Mouse (Mus musculus) cerebellum, adult 8-10 months (tissue): Measurements from ENCODE around the gene Tgfb2.

Experiments
- DNase-seq: peaks from one replicate; pipeline ENCODE4 v3.0.0; 2022

Gene Tgfb2

DNA sequence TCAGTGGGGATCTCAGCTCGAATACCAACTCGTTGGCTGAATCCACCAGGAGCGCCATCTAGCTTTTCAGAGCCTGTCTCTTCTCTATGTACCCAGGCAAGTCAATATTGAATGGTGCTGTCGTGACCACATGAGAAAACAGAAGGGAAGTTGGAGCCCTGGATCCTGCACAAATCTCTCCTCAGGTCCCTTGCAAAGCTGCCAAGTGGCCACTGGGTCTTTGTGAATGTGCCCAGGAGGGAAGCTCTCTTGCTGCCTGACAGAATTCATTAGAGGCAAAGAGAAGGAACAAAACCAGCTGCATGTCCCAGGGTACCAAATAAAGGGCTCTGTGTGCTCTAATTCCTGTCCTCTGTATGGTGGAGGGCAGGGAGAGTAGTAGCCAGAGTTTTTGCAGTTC lies 50.7 kb downstream of the Tgfb2 start:
- DNase-seq: peak; percentile 3

DNA sequence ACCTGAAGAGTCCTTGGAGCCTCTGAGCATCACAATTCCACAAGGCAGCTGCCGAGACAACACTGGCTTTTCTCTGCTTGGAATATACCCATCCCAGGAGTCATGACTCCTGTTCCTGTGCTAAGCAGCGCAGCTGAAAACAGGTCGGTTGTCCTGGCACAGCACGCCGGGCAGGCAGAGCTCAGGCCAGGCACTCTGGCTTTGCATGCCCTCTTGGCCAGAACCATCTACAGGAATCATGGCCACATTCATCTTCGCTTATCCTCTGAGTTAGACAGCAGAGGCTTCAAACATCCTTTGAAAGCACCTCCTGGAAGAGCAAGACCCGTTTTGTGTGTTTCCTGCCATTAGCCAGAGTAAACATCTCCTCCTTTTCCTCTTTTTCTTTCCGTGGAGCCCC lies 53.6 kb downstream of the Tgfb2 start:
- DNase-seq: no peak

DNA sequence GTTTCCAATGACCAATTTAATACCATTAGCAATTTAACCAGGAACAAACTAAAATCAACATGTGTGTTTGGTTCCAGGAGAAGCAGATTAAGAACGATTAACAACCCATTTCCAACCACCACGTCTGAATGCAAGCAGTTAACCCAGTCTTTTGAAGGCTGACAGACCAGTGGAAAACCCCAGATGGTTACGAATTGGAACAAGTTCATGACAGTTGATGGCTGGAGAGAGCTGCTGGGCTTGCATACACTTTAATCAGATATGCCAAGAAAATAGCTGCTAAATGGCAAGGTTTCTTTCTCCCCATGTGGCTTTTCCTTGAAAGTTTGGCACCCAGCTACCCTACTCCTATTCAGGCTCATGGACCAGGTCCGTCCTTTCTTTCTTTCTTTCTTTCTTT lies 55.8 kb downstream of the Tgfb2 start:
- DNase-seq: no peak

DNA sequence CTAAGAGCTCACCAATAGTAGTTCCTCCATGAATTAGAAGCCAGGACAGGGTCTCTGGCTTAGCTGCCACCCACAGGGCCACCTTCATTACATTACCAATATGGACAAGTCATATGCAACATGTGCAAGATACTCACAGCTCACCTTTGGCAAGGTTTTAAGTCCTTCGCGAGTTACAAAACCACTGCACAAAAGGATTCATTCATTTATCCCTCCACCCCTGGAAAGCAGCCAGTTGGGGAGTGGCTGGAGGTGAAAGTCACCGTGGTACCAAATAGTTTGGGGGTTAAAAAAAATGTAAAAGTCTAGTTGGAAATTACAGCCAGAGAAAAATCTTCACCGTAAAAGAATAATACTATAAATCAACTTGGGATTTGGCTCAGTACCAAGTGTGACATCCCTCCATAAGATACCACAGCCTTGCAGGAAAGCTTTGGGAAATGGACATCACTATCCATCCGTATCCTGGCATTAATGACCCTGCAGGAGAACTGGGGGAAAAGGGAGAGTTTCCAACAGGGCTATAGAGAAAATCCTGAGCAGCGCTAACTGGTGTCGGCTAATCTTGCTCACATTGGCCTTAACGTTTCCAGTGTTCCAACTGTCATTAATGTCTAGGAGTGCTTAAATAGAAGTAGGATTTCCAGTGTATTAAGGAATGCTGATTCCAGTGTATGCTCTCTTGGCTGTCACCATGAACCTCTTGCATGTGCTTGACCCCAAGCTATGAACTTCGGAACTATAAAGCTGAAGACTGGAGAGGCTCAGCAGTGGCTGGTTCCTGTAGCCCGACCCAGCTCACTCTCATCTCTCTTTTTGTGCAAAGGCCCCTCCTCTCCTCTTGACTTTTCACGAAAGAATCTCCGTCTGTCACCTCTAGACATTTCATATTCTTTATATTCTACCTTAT lies 68.2 kb downstream of the Tgfb2 start:
- DNase-seq: no peak

DNA sequence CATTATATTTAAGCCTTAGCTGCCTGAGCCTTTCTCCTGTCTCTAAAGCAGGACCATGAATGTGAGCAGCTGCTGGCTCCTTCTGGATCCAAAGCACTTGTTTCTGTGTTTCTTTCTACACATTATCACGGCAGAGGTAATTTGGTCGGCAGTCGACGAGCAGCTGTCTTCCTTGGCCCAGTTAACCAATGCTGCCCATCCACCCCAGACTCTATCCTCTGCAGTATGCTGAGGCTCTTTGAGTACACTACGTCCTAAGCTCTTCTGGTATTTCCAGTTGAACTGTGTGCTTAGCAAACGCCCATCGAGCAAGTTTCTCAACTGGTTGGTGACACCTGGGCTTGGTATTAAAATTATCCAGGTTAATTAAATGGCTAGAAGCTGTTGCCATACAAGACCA lies 70.7 kb downstream of the Tgfb2 start:
- no peak for DNase-seq

DNA sequence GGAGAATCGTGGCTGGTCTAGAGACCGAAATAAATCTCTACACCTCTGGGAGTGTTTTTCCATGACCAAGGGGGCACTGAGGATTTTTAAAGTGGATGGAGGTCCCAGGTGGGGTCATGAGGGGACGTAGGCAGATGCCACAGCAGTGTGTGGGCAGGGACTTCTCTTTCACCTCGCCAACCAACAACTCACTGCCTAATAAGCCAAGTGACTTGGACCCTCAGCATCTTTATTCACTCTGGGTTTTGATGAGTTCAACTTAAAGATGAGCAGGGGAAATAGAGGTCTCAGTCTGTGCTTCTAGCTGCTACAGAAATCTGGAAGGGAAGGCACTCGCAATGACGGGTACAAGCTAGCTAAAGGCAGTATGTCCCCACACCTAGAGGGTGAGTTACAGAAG lies 74.3 kb downstream of the Tgfb2 start:
- no peak for DNase-seq

DNA sequence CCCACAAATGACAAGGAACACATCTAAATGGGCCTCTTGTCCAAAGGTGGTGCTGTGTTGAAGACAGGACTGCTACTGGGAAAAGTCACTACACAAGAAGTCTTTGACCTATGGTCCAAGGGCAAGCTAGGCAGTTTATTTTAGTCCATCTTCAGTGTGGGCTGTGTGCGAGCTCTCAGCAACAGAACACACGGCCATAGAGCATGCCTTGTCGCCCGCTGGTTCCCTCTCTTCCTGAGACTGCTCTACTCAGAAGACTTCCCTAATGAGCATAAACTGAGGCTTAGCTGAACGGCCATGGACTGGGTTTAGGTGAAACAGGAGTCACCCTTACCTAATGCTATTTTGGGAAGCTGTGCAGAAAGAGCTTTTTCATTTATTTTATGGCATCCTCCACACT lies 74.8 kb downstream of the Tgfb2 start:
- DNase-seq: no peak

DNA sequence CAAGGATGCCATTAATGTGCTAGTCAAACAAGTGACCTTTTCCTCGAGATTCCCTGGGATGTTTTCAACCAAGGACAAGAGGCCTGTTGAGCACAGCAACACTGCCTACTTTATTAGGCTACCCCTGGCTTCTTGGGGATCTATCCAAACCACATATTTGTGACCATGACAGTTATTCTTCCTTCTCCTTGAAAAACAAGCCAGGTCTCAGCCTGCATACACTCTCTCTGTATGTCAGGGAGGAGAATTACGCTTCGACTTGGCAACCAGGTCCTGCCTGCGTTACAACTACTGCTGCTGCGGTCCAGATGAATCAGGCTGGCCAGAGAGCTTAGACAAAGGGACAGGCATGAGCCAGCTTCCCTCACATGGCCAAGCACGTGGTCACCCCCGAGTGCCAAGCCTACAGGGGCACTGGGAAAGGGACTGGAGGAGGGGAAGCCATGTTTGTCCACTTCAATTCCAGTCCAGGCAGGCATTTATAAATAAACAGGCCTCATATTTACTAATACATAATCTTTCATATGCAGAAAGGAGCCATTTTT lies 78.3 kb downstream of the Tgfb2 start:
- DNase-seq: peak; percentile 3

DNA sequence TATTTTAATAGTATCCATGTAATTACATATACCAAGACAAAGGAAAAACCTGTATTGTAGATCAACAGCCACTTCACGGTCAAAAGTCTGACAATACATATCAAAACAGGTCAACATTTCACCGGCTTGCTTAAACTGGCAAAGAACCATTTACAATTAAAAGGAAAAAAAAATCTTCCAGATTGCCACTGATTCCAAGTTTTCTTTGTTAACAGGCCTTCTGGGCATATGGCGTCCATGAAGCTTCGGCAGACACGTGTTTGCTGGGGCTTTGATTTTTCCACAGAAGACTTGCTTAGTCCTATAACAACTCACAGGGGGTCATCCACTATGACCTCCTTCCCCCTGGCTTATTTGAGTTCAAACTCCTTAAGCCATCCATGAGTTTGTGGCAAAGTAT lies 81.3 kb downstream of the Tgfb2 start:
- DNase-seq: no peak

DNA sequence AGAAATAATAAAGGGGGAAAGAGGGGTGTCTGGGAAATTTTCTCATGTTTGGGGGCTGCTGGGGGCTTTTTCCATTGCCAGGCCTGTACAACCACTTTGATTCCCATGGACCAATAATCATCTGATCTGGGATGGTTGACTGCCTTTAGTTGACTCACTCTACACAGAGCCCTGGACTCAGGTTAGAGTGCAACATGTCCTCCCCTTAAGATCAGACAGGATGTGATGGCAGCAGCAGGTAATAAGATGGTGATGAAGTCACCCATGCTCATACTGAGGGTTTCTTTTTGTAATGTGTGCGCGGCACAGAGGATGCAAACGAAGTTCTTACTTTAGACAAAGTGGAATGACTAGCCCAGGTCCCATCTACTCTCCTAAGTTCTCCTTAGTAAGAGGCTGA lies 84.0 kb downstream of the Tgfb2 start:
- no peak for DNase-seq

DNA sequence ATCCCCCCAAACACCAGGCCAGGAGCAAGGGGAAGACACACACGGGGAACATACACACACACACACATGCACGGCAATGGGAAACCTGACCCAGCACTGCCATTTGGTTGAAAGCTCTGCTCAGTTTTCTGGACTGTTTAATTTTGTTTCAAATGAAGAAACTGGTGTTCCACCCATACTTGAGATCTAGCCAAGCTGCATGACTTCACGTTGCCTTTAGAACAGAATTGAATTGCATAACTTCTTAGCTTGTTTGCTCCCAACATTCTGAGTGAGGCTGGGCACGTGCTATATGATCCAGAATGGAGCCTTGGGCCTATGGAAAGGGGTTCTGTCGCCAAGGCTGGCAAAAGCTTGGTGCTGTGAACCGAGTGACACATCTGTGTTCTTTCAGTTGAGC lies 87.5 kb downstream of the Tgfb2 start:
- no peak for DNase-seq

DNA sequence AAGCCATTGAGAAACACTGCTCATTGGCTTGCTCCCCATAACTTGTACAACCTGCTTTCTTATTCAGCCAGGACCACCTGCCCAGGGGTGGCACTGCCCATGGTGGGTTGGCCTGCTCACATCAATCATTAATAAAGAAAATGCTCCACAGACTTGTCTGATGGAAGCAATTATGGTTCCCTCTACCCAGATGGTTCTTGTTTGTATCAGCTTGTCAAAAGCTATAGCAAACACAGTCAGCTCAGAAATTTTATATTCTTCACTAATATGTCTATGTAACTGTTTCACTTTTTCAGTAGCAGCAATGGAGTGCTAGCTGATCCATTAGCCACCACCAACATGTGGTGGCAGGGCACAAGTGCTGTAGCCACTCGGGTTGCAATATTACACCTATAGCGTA lies 94.4 kb downstream of the Tgfb2 start:
- no peak for DNase-seq

DNA sequence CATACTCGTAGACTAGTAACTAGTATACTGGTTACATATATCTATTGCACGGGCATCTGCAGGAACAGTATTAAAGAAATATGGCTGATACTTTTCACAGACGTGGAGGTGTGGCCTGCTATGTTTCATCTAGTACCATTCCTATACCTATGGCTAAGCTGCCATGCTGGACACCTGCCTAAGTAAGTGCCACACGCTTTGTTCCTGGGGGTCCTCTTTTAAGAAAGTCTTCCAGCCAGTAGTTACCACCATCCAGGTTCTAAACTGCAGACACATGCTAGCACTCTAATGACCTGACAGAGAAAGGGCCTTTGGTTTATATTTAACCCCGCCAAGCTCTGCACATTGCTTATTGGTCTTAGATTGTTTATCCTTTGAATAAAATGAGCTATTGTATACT lies 95.3 kb downstream of the Tgfb2 start:
- DNase-seq: no peak

DNA sequence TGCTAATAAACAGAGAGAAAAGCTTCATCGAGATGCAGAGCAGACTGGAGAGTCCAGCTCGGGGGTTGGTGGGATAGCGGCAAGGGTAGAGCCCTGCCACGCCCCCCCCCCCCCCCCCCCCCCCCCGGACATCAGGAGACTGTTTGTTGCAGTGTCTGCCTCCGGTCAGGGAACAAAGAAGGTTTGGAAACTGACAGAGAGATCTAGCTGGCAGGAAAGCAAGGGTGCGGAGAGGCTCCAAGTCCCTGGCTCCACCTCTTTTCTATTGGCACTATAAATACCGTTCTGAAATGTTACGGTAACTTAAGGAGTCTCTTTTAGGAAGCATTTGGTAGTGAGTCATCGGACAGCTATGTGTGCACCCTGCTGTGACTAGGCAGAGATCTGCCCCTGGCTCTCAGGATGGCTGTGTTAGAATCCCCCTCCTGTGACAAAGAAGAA lies 96.0 kb downstream of the Tgfb2 start:
- no peak for DNase-seq

DNA sequence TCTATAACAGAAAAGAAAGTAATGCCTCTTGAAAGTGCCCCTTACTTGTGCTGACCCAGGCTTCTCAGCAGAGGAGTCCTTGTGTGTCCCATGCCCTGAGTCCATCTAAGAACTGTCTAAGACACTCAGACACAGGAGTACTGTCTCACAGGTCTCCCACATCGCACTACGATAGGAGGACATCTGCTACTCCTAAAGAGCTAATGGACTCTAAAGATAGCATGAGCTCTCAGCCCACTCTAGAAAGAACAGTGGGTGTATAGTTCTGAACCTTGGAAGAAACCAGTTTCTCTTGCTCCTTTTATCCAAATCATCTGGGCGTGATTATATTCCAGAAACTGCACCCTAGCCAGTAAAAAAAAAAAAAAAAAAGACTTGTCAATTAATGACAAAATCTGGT lies 97.7 kb downstream of the Tgfb2 start:
- no peak for DNase-seq

DNA sequence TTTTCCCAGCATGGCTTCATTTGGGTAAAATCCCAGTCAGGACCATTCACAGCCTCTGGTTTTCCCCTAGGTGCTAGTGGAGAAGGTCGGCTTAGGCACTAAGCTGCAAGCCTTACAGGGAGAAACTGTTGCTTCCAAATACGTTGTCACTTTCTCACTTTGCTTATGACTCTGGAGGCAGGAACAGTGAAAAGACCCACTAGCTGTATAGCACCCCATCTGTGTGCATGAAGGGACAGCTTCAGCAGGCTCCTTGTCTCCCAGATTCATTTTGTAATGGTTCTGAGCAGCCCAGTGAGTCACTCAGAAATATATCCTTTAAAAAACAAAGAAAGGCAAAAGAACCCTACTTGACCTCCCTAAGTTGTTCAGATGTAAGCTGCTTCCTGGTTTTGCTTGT lies 100.2 kb downstream of the Tgfb2 start:
- no peak for DNase-seq

DNA sequence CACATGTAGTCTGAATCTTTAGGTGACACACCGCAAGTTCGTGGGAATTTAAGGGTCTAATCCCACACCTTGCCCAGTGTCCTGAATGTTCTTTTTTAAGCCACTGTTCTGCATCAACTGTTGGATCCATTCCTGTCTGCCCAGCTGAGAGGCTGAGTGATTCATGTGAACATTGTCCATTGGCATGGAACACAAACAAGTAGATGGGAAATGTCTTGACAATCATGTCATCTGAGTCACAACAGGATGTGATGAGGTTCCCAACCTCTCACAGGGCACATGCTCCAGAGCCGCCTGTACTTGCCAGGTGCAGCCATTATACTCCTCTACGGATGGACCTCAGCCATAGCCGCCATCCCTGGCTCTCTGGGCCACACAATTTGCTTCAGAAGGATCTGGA lies 101.7 kb downstream of the Tgfb2 start:
- DNase-seq: no peak

DNA sequence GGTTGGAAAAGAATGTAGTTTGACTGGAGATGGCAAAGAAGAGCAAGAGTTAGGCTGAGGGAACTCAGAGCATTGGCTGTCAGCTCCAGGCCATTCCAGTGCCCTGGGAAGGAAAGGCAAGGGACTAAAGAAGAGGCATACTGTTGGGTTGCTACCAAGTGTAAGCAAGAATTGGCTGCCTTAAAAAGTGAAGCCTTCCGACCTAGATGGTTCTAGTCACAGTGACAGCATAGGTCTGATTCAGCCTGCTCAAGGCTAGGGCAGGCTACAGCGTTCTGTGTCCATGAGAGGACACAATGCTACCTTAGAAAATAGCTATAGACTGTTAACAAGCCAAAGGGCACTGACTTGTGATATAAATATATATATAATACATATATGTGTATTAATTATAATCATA lies 117.6 kb downstream of the Tgfb2 start:
- no peak for DNase-seq

DNA sequence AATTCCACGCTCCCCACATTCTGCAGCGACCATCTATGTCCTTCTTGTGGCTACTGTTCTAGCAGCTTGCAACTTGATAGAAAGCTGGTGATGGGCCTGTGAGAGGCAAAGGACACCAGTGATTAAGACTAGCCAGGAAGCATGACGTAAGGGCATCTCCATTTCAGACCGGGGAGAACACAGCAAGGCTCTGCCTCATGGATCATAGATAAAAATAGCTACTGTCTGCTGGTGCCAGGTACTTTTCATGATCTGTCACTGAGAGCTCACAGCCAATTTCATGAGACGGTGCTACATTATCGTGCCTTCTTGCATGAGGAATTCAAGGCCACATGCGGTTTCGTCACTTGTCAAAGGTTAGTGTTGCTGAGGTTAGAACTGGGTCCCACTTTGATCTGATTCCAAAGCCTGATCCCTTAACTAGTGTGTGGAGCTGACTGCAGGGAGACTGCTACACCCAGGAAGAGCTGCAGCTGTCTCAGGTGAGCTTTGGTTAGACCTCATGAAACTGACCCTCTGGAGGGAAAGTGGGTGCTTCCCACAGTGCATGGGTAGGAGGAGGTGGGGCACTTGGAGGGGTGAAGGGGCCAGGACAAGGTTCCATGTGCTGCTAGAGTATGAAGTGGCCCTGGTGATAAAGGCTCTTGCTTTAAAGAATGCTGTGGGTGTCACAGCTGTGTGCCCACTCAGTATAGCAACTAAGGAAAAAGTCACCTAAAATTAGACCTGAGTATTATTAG lies 118.6 kb downstream of the Tgfb2 start:
- peak; percentile 1 for DNase-seq

DNA sequence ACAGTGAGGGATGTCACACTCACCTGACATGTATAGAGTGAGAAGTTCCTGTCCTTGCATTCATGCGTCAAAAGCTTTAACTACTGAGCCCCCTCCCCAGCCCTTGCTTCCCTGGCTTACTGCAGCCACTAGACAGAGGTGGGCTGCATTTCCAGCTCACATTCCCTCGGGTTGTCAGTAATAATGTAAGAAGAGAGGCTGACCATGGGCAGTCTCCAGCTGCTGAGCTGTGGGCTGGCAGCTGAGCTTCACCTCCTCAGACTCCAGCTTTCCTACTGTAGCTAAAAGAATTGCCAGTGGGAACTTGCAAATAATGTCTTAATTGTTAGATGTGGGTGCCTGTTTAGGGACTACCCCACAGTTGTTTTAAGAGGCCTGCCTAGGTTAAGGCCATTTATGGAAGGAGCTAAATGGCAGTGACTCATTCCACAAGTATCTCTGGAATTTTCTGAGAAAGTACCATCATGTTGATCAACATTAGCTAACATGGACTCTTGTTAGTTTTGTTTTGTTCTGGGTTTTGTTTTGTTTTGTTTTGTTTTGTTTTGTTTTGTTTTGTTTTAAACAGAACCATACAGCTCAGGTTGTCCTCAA lies 120.1 kb downstream of the Tgfb2 start:
- no peak for DNase-seq

DNA sequence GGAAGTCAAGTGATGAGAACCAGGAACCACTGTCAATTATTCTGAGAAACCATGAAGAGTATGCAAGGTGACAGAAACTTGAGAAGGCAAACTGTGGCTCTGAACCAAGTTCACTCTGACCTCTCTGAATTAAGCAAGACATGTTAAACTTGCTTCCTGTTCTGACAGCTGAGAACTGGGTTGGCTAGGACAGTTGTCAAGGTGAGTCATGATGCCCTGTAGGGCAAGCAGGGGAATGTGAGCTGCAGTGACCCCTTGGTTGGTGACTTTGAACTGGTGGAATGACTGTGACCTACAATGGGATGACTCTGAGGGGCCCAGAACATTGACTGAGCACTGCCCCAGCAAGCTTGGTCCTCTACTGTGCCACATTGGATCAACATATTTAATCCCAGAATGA lies 121.9 kb downstream of the Tgfb2 start:
- no peak for DNase-seq

DNA sequence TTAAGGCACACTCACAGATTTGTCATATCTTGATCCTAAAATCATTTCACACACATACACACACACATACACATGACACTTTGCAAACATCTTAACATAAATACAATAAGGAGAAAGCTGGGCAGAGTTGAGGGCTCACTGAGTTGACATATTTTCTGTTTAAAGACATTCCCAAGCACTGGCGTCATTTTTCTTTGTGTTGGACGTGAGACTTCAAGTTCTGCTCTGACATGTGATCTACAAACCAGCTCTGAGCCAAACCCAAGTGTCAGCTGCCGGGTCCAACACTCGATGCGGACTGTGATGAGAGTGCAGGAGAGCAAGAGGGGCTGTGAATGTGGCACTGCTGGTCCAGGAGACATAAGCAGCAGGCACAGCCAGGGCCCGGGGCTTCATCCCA lies 123.7 kb downstream of the Tgfb2 start:
- no peak for DNase-seq

DNA sequence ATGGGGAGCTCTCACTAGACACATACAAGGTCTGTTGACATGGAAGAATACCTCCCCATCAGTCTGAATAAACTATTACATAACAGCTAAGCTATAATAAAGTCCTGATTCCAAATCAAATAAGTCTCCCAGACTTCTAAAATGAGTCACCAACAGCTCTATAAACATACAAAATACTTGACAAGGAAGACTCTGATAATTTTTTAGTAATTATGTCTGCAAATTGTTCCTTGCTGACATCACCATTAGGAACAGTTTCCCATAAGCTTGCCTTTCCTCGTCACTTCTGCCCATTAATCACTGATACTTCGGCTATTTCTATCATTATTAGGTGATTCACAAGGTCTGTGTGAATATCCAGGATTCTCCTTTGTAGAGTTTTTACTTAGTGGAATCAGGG lies 124.1 kb downstream of the Tgfb2 start:
- no peak for DNase-seq

DNA sequence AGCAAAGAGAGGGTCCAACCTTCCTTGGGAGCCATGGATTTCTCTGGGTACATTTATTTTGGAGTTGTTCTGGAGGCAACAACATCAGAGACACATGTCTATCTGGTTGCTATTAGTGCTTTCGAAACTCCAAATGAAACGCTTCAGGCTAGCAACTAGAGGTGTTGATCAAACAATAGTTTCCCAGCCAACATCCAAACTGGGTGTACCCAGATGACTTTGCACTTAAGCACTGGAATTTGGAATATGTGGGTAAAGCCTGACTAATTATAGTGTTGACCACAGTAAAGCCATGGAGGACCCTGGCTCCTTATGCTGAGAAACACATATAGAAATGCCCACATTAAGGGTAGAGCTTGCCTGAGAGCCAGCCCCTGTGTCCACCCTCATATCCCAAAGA lies 124.7 kb downstream of the Tgfb2 start:
- no peak for DNase-seq
